Comparison of ENCODE assay signal across 13 mouse cellular contexts in genomic region chr3:105307676-105308075, GRCm38 (mm10).
DNase-seq lines count a peak whose midpoint lies in the region; ATAC-seq and TF ChIP-seq lines count a peak whose summit lies in the region.
"Had no signal": no experiment of that assay in that cellular context is flagged by ENCODE, and none has a peak within 500 bp of the region (broad histone marks: within the 10 kb centered on the region; RNA-seq: fewer than 3 reads in every experiment).

No protein-coding gene starts in this region.

- in situ Hi-C loops in ES-E14 (cut with MboI; ENCODE audit: low sequenced_read_pairs in 2 of 2, unreplicated experiment in 2 of 2): no loop called here

- no peaks in the 10 kb centered on the region for H3K27me3 ChIP-seq in limb, embryonic 14.5 days (ENCODE audit: control insufficient read depth, insufficient read depth, low read length)
- H3K27me3 ChIP-seq: embryonic facial prominence, embryonic 12.5 days; limb, embryonic 13.5 days had no signal

- H3K27ac ChIP-seq in ES-E14 (ENCODE audit: insufficient read depth, low read depth, low read length, poor library complexity, severe bottlenecking): no peak overlapping the region
- H3K27ac ChIP-seq in limb, embryonic 14.5 days (replicated peaks; ENCODE audit: low read depth, low read length): no peak overlapping the region
- H3K27ac ChIP-seq: embryonic facial prominence, embryonic 12.5 days; limb, embryonic 13.5 days had no signal

- no peak overlapping the region for H3K4me3 ChIP-seq in ES-E14 (ENCODE audit: insufficient read depth in 1 of 2, low read depth in 1 of 2, low read length in 2 of 2, poor library complexity in 1 of 2, severe bottlenecking in 1 of 2)
- H3K4me3 ChIP-seq in limb, embryonic 14.5 days (replicated peaks; ENCODE audit: low read length): no peak overlapping the region
- H3K4me3 ChIP-seq: embryonic facial prominence, embryonic 12.5 days; limb, embryonic 13.5 days had no signal

- no peak overlapping the region for H3K4me2 ChIP-seq in limb, embryonic 14.5 days (replicated peaks; ENCODE audit: low read depth, low read length, severe bottlenecking)
- H3K4me2 ChIP-seq: embryonic facial prominence, embryonic 12.5 days; limb, embryonic 13.5 days had no signal

- H3K36me3 ChIP-seq in ES-E14 (ENCODE audit: control insufficient read depth, insufficient read depth, low read length, poor library complexity, severe bottlenecking): no peaks in the 10 kb centered on the region
- no peaks in the 10 kb centered on the region for H3K36me3 ChIP-seq in limb, embryonic 14.5 days (ENCODE audit: control insufficient read depth, insufficient read depth, low read length)
- H3K36me3 ChIP-seq: embryonic facial prominence, embryonic 12.5 days; limb, embryonic 13.5 days had no signal

- no peaks in the 10 kb centered on the region for H3K9me3 ChIP-seq in ES-E14 (ENCODE audit: control insufficient read depth, insufficient read depth, low read depth, low read length)
- H3K9me3 ChIP-seq in limb, embryonic 14.5 days (ENCODE audit: control insufficient read depth, low read length): no peaks in the 10 kb centered on the region
- H3K9me3 ChIP-seq: embryonic facial prominence, embryonic 12.5 days; limb, embryonic 13.5 days had no signal

- no peak for ATAC-seq in limb, embryonic 14.5 days (ENCODE audit: low FRiP score, low read depth)
- ATAC-seq: forebrain, embryonic 14.5 days had no signal

- no peaks in the 10 kb centered on the region for H3K4me1 ChIP-seq in ES-E14 (ENCODE audit: control insufficient read depth in 2 of 2, insufficient read depth in 2 of 2, low read length in 2 of 2, poor library complexity in 1 of 2)
- H3K4me1 ChIP-seq in limb, embryonic 14.5 days (ENCODE audit: control insufficient read depth, insufficient read depth, low read length): no peaks in the 10 kb centered on the region
- H3K4me1 ChIP-seq: embryonic facial prominence, embryonic 12.5 days; limb, embryonic 13.5 days had no signal

- DNase-seq in kidney, postnatal 10 days: peak; percentile 53
- DNase-seq in kidney, postnatal 25 days: no peak
- peak; percentile 19 for DNase-seq in ES-E14 (ENCODE audit: low read depth, low spot score)
- DNase-seq in embryo, embryonic 10 days (ENCODE audit: low spot score): peak; percentile 52
- DNase-seq in limb, embryonic 14.5 days (ENCODE audit: low spot score): peak; percentile 58
- DNase-seq in lung, postnatal 25 days (ENCODE audit: low spot score): no peak
- DNase-seq in cerebellum, adult 9-11 months: no peak
- DNase-seq: kidney, adult 18-20 months; lung, postnatal 14 days; spleen, adult 18-20 months had no signal

- 54% methylated on average over 2 of the region's 2 CpGs for WGBS in limb, embryonic 14.5 days

- no peak overlapping the region for H3K9ac ChIP-seq in ES-E14 (ENCODE audit: insufficient read depth, low read depth, low read length, poor library complexity, severe bottlenecking)
- no peak overlapping the region for H3K9ac ChIP-seq in limb, embryonic 14.5 days (ENCODE audit: low read depth, low read length, severe bottlenecking)
- H3K9ac ChIP-seq: embryonic facial prominence, embryonic 12.5 days; limb, embryonic 13.5 days had no signal

- no peak for TF ChIP-seq POLR2A in limb, embryonic 14.5 days (IDR thresholded peaks at IDR 0.05; ENCODE audit: borderline replicate concordance, extremely low read depth, insufficient read depth, insufficient read length)

TF ChIP-seq in ES-E14, 5 proteins besides CTCF, POLR2A, EP300 and RAD21:
- TF ChIP-seq ZNF384 (IDR thresholded peaks at IDR 0.05; ENCODE audit: low read depth, low read length) (no peak), MAFK (IDR thresholded peaks at IDR 0.05; ENCODE audit: insufficient read depth, low read depth, low read length) (no peak), CHD2 (IDR thresholded peaks at IDR 0.05; ENCODE audit: low read depth, low read length) (no peak), ZC3H11A (IDR thresholded peaks at IDR 0.05; ENCODE audit: borderline replicate concordance, low read depth, low read length) (no peak), HCFC1 (IDR thresholded peaks at IDR 0.05; ENCODE audit: borderline replicate concordance, insufficient read depth, low read length) (no peak)

Comparison
In these comparisons a context has a peak if more than half of its experiments do, and no peak if none do; other contexts are left out.
1. DNase-seq: peak in kidney, postnatal 10 days (single experiment), ES-E14 (single experiment), embryo, embryonic 10 days (single experiment) and limb, embryonic 14.5 days (single experiment); none in kidney, postnatal 25 days (0 of 2), lung, postnatal 25 days (single experiment) and cerebellum, adult 9-11 months (single experiment).